8 mouse cellular contexts compared by ENCODE assay signal in genomic region chr16:52032376-52033330, GRCm38 (mm10). TPM values are rescaled to one million over a fixed set of nuclear protein-coding genes. Genes with fewer than 3 reads are reported as not detected.
A peak's percentile ranks its signal among the peaks of the same experiment; 100 is the strongest.
DNase-seq lines count a peak whose midpoint lies in the region; ATAC-seq and TF ChIP-seq lines count a peak whose summit lies in the region.

No protein-coding gene starts in this region.

- peaks cover 18% of the 10 kb centered on the region for H3K36me3 ChIP-seq in heart, postnatal 0 days (replicated peaks; ENCODE audit: control insufficient read depth, insufficient read depth, low read length)
- H3K36me3 ChIP-seq in midbrain, embryonic 10.5 days = peaks cover 40% of the 10 kb centered on the region

- no peak for ATAC-seq in heart, postnatal 0 days (ENCODE audit: insufficient read depth, low read depth)

- peaks cover 30% of the 10 kb centered on the region for H3K4me1 ChIP-seq in heart, postnatal 0 days (ENCODE audit: control insufficient read depth, insufficient read depth)
- H3K4me1 ChIP-seq in midbrain, embryonic 10.5 days = peaks cover 36% of the 10 kb centered on the region

- intact Hi-C loops in left cerebral cortex, adult 2 months (cut with DNase I) = loop anchor here (5.0 to 10.0 kb wide), 4 partner anchors 100 to 1190 kb away; no protein-coding TSS in a partner anchor

- H3K27me3 ChIP-seq in heart, postnatal 0 days (ENCODE audit: control insufficient read depth, insufficient read depth, low read length) = no peaks in the 10 kb centered on the region
- no peaks in the 10 kb centered on the region for H3K27me3 ChIP-seq in midbrain, embryonic 10.5 days (ENCODE audit: low read depth, poor library complexity, severe bottlenecking)

- H3K9ac ChIP-seq in heart, postnatal 0 days (replicated peaks; ENCODE audit: low read depth, low read length) = peak overlapping the region; percentile 72

- peak overlapping the region; percentile 62 for H3K4me2 ChIP-seq in heart, postnatal 0 days (ENCODE audit: low read depth, low read length)

- no peak for TF ChIP-seq CTCF in left cerebral cortex, adult 2 months (IDR thresholded peaks at IDR 0.05)
- TF ChIP-seq CTCF in heart, postnatal 0 days (IDR thresholded peaks at IDR 0.05; ENCODE audit: low read depth) = no peak

- no peaks in the 10 kb centered on the region for H3K9me3 ChIP-seq in heart, postnatal 0 days (replicated peaks; ENCODE audit: control insufficient read depth, low read length)
- H3K9me3 ChIP-seq in midbrain, embryonic 10.5 days (replicated peaks) = no peaks in the 10 kb centered on the region

- no peak for TF ChIP-seq EP300 in heart, postnatal 0 days (IDR thresholded peaks at IDR 0.05; ENCODE audit: low read depth)

- no peak for DNase-seq in left cerebral cortex, adult 2 months (ENCODE audit: extremely low spot score in 1 of 2, low spot score in 2 of 2)
- no peak for DNase-seq in left cerebral cortex, adult 8-10 months (ENCODE audit: low spot score in 2 of 2)
- DNase-seq in brain, adult 2 months (ENCODE audit: low read depth, low spot score) = peak; percentile 55
- DNase-seq in heart, postnatal 0 days (ENCODE audit: low spot score) = no peak
- DNase-seq in midbrain, embryonic 10.5 days (ENCODE audit: low spot score) = no peak
- no peak for DNase-seq in layer of hippocampus, postnatal 10 days (ENCODE audit: low spot score in 2 of 2)
- no peak for DNase-seq in layer of hippocampus, adult 9-11 months
- no peak for DNase-seq in spleen, postnatal 4 days (ENCODE audit: low spot score in 2 of 2)

- peak overlapping the region; percentile 91 for H3K27ac ChIP-seq in left cerebral cortex, adult 2 months
- H3K27ac ChIP-seq in heart, postnatal 0 days (ENCODE audit: low read depth) = peak overlapping the region; percentile 95
- peak overlapping the region; percentile 98 for H3K27ac ChIP-seq in midbrain, embryonic 10.5 days (replicated peaks)

- peak overlapping the region; percentile 100 for H3K4me3 ChIP-seq in left cerebral cortex, adult 2 months
- H3K4me3 ChIP-seq in heart, postnatal 0 days (ENCODE audit: low read depth, low read length) = peak overlapping the region; percentile 78
- peak overlapping the region; percentile 97 for H3K4me3 ChIP-seq in midbrain, embryonic 10.5 days

- 19% methylated on average over 29 of the region's 29 CpGs for WGBS in heart, postnatal 0 days
- 14% methylated on average over 29 of the region's 29 CpGs for WGBS in midbrain, embryonic 10.5 days

RNA-seq across cellular contexts. Expression of gene Cblb, which starts 1.6 kb away (rescaled TPM):
- 10 to 100 TPM; 20.3 to 21.9 TPM for total RNA-seq in left cerebral cortex, adult 2 months (2021)
- total RNA-seq in left cerebral cortex, adult 8-10 months (2022) = 10 to 100 TPM; 17.9 to 19.4 (median 19.1) TPM
- 9.2 and 10.4 TPM in 2 replicates for total RNA-seq in heart, postnatal 0 days (2014; rRNA removed; ENCODE audit: low replicate concordance)
- polyA plus RNA-seq in heart, postnatal 0 days (2015; fragmentation: Nextera tagmentation; extraction: Ambion mirVana) = 3.4 and 3.9 TPM in 2 replicates
- polyA plus RNA-seq in midbrain, embryonic 10.5 days (2016; fragmentation: Nextera tagmentation; extraction: Ambion mirVana) = 28.3 and 33.5 TPM in 2 replicates
- 10 to 100 TPM; 28.0 to 31.3 TPM for total RNA-seq in layer of hippocampus, postnatal 10 days (2021)
